Mouse (Mus musculus) cerebellum, postnatal 25 days (tissue): ENCODE results near the gene Eif5a.

Source experiments
- DNase-seq, 2 experiments: peaks; one replicate each; pipeline ENCODE4 v3.0.0; 2021; ENCODE audit warnings: mixed read lengths in 2 of 2

Eif5a gene

GRCm38 (mm10) chr11:69871822-69872221 lies 49.9 kb downstream of the Eif5a start:
- DNase-seq = no peak

- no peak for DNase-seq
Measured at GRCm38 (mm10) chr11:69870289-69871069, 51.3 kb downstream of the Eif5a start.

DNA sequence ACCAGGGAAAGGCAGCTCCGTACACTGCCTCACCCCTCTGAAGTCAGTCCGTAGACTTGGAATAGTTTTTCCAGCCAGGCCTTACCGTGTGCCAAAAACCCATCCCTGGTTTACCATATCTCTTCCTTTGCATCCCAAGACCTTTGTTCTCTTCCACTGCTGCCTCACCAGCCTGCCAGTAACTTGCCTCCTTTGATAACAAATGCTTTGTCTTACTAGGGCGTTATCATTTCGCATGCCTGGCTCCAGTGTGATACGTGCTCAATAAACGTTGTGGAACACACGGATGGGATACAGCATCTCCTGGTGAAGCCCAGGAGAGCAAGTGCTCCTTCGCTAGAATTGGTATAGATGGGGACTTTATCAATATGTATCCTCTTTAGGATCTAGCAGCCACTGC lies 54.4 kb downstream of the Eif5a start:
- no peak for DNase-seq
